Mouse (Mus musculus) hindbrain, embryonic 16.5 days (tissue): ENCODE measurements around the gene Sac3d1. TPM values are rescaled to one million over a fixed set of nuclear protein-coding genes. Genes with fewer than 3 reads are reported as not detected.

ENCODE experiments used
- ATAC-seq: fragments of 200-750 bp; cut with Nextera tagmentation; 2 replicates; pipeline ENCODE4 v1.8.0; 2017; ENCODE audit warnings: moderate TSS enrichment, moderate library complexity
- H3K27ac ChIP-seq: fragments of 300-500 bp; sonication (generic); 2 replicates; pipeline ENCODE4 v1.5.1; 2014; ENCODE audit warnings: low read depth, mild to moderate bottlenecking, control low read depth, low read length, moderate library complexity
- H3K27me3 ChIP-seq: fragments of 300-500 bp; sonication (generic); replicated peaks from 2 replicates; pipeline ENCODE4 v1.6.1; 2014; ENCODE audit warnings: low read length; ENCODE audit not compliant: control insufficient read depth, insufficient read depth
- H3K36me3 ChIP-seq: fragments of 300-500 bp; sonication (generic); 2 replicates; pipeline ENCODE4 v1.6.1; 2014; ENCODE audit warnings: mild to moderate bottlenecking, low read length, moderate library complexity, mixed read lengths; ENCODE audit not compliant: control insufficient read depth, insufficient read depth
- H3K4me1 ChIP-seq: fragments of 300-500 bp; sonication (generic); 2 replicates; pipeline ENCODE4 v1.6.1; 2014; ENCODE audit warnings: low read depth, low read length; ENCODE audit not compliant: control insufficient read depth, insufficient read depth
- H3K4me2 ChIP-seq: fragments of 300-500 bp; sonication (generic); 2 replicates; pipeline ENCODE4 v1.6.1; 2014; ENCODE audit warnings: mild to moderate bottlenecking, low read length, control low read depth, moderate library complexity
- H3K4me3 ChIP-seq: fragments of 300-500 bp; sonication (generic); 2 replicates; pipeline ENCODE4 v1.5.1; 2014; ENCODE audit warnings: mild to moderate bottlenecking, low read length, control low read depth, moderate library complexity
- H3K9ac ChIP-seq: fragments of 300-500 bp; sonication (generic); 2 replicates; pipeline ENCODE4 v1.6.1; 2014; ENCODE audit warnings: low read depth, mild to moderate bottlenecking, control low read depth, low read length, moderate library complexity
- H3K9me3 ChIP-seq: fragments of 300-500 bp; sonication (generic); 2 replicates; pipeline ENCODE4 v1.6.1; 2014; ENCODE audit warnings: mild to moderate bottlenecking, low read length, moderate library complexity; ENCODE audit not compliant: control insufficient read depth
- WGBS: fragments of 180-500 bp; shearing (Covaris S2); extraction: QIAGEN DNeasy Blood & Tissue Kit; methylation state at CpG from one replicate; pipeline ENCODE4 v1.1.7; 2014; 5-methylcytosine and 5-hydroxymethylcytosine counted together
- polyA plus RNA-seq: library from polyadenylated mRNA; unstranded; fragments of >200 nt; fragmentation: Nextera tagmentation; extraction: Ambion mirVana; gene quantifications from 2 replicates; pipeline ENCODE4 v1.2.1, GENCODE M21; 2015

Sac3d1 gene
- polyA plus RNA-seq, 1 experiment from 2014 or later: 53.9 TPM

DNA sequence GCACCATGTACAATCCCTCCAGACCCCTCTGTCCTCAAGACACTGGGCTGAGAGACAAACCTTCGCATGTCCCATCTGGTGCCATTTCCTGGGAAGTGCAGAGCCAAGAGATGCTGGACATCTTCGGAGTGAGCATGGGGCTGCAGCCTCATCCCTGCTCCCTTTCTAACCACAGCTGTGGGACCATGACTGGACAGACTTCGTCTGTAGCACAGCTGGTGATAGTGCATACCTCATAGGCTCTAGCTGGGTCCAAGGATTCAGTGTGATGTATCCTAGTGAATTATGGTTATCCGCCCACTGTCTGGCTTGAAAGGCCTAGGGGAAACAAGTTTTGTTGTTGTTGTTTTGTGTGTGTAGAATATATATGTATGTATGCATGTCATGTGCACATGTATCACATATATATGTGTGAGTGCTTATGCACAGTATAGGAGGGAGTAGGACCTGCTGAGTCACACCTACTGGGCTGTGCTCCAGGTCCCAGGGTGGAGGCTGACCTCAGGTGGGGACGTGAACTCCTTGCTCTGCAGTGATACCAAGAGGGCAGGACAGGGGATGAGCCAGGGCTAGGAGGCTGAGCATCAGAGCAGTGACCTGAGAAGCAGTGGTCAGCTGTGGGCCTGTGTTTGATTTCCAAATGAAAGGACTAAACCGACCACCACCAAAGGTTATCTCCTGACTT, 16.1 kb downstream of the Sac3d1 start:
- no peak overlapping the region for H3K9ac ChIP-seq
- no peak overlapping the region for H3K4me2 ChIP-seq
- no peak overlapping the region for H3K4me3 ChIP-seq
- no peaks in the 10 kb centered on the region for H3K27me3 ChIP-seq
- no peak overlapping the region for H3K27ac ChIP-seq
- 78% methylated on average over 6 of the region's 6 CpGs for WGBS
- ATAC-seq: no peak
- H3K36me3 ChIP-seq: no peaks in the 10 kb centered on the region
- H3K9me3 ChIP-seq: no peaks in the 10 kb centered on the region
- no peaks in the 10 kb centered on the region for H3K4me1 ChIP-seq

DNA sequence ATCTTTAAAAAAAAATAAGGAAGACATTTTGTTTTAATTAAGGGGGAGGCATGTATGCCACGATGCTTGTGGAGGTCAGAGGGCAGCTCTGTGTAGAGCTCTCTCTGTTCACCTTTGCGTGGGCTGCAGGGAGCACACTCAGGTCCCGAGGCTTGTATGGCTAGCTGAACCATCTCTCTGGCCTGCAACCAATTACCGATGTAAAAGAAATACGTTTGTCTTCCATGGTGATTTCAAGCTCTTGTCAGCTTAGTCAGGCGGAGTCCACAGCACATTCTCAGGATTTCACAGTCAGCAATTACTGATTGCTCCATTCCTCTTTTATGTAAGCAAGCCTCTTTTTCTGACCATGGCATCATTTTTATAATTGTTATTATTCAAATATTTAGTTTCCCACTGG, 17.3 kb downstream of the Sac3d1 start:
- Histone ChIP-seq H3K4me1 (no peaks in the 10 kb centered on the region), H3K9me3 (no peaks in the 10 kb centered on the region), H3K27me3 (no peaks in the 10 kb centered on the region), H3K27ac (no peak overlapping the region), H3K4me3 (no peak overlapping the region), H3K36me3 (no peaks in the 10 kb centered on the region), H3K4me2 (no peak overlapping the region), H3K9ac (no peak overlapping the region)
- 65% methylated on average over 6 of the region's 6 CpGs for WGBS
- no peak for ATAC-seq

DNA sequence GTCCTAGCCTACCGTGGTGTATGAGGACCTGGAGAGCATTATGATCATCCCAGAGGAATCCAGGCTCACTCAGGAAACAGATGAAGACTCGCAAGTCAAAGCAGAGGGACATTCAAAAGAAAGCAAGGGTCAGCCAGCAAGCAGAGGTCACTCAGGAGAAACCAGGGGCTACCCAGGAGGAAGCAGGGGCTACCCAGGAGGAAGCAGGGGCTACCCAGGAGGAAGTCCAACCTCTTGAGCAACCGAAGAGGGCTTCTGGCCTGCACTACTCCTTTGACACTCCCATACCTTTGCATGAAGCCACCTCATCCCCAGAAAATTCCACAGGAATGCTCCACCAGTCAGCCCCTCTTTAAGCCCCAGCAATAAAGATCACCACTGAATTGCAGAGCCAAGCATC, 20.6 kb downstream of the Sac3d1 start:
- Histone ChIP-seq H3K9me3 (no peaks in the 10 kb centered on the region), H3K4me1 (no peaks in the 10 kb centered on the region), H3K9ac (no peak overlapping the region), H3K36me3 (no peaks in the 10 kb centered on the region), H3K27me3 (no peaks in the 10 kb centered on the region), H3K4me2 (no peak overlapping the region), H3K27ac (no peak overlapping the region), H3K4me3 (no peak overlapping the region)
- WGBS: 80% methylated on average over 3 of the region's 3 CpGs
- ATAC-seq: no peak

- Histone ChIP-seq H3K4me3 (no peak within 1 kb of the TSS), H3K9me3 (no peaks in the 10 kb centered on the region), H3K36me3 (no peaks in the 10 kb centered on the region), H3K27me3 (no peaks in the 10 kb centered on the region), H3K4me1 (no peaks in the 10 kb centered on the region), H3K9ac (no peak within 1 kb of the TSS), H3K27ac (no peak within 1 kb of the TSS), H3K4me2 (no peak within 1 kb of the TSS)
- no peak for ATAC-seq
- WGBS: 90% methylated on average over 7 of the region's 7 CpGs
Observed at GRCm38 (mm10) chr19:6094119-6094518, 24.3 kb downstream of the Sac3d1 start, which contains the start of gene AC131692.1. TSS of gene AC131692.1 (plus strand) at chr19:6094419.

DNA sequence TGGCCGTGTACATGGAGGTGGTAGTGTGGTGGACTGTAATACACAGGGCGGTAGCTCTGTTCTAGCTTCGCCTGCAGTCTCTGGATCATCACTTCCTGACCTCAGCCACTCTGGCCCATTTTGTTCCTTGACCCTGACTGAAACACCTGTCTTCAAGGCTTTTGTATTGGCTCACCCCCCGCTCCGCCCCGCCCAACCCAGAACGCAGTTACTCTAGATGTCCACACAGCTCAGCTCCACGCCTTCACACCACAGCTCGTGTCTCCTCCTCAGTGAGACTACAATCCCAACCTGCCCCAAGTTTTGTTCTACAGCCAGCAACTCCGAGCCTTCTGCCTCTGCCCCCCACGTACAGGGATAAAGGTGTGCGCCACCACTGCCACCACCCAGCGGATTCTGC, 29.6 kb downstream of the Sac3d1 start:
- Histone ChIP-seq H3K9ac (no peak overlapping the region), H3K27ac (no peak overlapping the region), H3K4me2 (no peak overlapping the region), H3K36me3 (no peaks in the 10 kb centered on the region), H3K27me3 (no peaks in the 10 kb centered on the region), H3K4me3 (no peak overlapping the region), H3K4me1 (peaks cover 12% of the 10 kb centered on the region), H3K9me3 (no peaks in the 10 kb centered on the region)
- ATAC-seq: no peak
- 91% methylated on average over 13 of the region's 13 CpGs for WGBS

DNA sequence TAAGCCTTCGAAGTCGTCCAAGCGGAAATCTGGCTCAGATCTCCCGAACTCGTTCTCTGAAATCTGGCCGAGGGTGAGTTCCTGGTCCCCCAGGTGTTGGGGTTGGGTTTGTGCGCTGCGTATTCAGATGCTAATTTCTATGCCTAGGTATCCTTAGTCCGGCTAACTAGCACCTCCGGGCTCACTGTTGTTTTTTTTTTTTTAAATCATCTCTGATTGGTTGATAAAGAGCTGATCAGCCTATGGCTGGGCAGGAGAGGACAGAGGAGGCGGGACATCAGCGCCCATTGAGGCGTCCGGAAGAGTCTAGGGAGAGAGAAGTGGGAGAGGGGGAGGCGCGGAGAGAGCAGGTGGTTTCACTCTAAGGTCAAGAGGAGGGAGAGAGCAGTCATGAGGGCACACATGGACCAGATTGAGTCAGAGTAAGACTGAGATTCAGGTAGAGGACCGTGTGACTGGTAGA, 33.0 kb downstream of the Sac3d1 start:
- peaks cover 19% of the 10 kb centered on the region for H3K4me1 ChIP-seq
- H3K36me3 ChIP-seq: peaks cover 10% of the 10 kb centered on the region
- peak; percentile 60 for ATAC-seq
- peak overlapping the region; percentile 85 for H3K4me2 ChIP-seq
- no peak overlapping the region for H3K27ac ChIP-seq
- H3K9ac ChIP-seq: 0 out of 2 replicates have a peak overlapping the region, but pooled peaks have one; percentile 7
- WGBS: 0% methylated on average over 17 of the region's 17 CpGs
- H3K4me3 ChIP-seq: peak overlapping the region; percentile 53
- H3K27me3 ChIP-seq: no peaks in the 10 kb centered on the region
- no peaks in the 10 kb centered on the region for H3K9me3 ChIP-seq

DNA sequence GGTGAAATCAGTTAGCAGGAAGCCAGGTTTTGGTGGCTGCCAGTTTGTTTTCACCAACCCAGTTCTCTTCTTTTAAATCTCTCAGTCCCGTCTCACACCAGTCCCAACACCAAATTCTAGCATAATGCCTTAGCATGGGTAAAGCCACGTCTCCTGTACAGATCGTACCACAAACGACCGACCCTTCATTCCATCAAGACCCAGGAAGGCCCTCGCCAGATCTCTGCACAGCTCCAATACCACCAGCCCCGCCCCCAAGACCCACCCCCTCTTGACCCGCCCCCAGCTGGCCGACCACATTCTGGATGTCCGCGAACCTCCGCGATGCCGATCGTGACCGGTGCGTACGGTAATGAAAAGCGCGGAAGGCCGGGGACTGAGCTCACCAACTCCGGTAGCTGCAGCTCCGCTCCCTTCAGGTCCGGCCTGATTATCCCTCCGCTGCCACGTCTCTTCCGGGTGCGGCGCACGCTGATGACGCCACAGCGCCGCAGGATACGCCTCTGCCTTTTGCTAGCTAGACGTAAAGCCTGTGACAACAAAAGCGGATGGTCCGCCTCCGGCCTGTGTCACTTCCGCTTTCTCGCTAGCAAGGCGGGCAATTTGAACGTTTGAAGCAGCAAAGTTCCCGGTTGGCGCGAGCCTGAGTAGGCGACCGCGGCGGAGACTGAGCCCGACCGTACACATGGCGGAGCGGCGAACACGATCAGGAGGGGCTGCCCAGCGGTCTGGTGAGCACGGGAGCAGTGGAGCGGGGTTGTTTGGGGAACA, 33.8 kb downstream of the Sac3d1 start, which contains the start of the genes Zfpl1 and Cdca5:
TSS of gene Zfpl1 (minus strand) at position 479 of the 771 bp plus-strand sequence.
TSS of gene Cdca5 (plus strand) at position 506 of the 771 bp plus-strand sequence.
- peaks cover 19% of the 10 kb centered on the region for H3K4me1 ChIP-seq
- peak within 1 kb of the TSS; percentile 53 for H3K4me3 ChIP-seq
- no peaks in the 10 kb centered on the region for H3K9me3 ChIP-seq
- WGBS: under 1% methylated on average over 58 of the region's 58 CpGs
- H3K27ac ChIP-seq: no peak within 1 kb of the TSS
- peak within 1 kb of the TSS; percentile 96 for H3K4me2 ChIP-seq
- H3K9ac ChIP-seq: peak within 1 kb of the TSS; percentile 61
- H3K27me3 ChIP-seq: no peaks in the 10 kb centered on the region
- peak; percentile 93 for ATAC-seq
- H3K36me3 ChIP-seq: peaks cover 13% of the 10 kb centered on the region

DNA sequence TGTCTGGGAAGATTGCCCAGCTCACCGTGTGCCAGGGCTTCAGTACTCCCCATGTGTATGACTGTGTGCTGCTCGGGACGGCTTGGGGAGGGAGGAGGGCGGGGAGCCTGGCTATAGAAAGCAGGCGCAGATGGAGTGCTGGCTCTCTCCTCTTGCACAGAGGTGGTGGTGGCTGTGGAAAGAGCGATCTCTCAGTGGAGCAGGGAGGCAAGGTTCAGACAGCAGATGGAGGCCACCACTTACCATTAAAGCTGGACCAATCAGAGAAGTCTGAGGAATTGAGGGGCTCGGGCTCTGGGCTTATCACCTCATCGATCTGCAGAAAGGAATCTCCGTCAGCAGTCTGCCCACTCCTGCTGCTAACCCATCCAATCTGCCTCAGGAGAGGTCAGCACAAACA, 36.3 kb downstream of the Sac3d1 start, which contains the start of gene Gm28374:
TSS of gene Gm28374 (minus strand) at position 101 of the 400 bp plus-strand sequence.
- H3K9me3 ChIP-seq: no peaks in the 10 kb centered on the region
- H3K4me3 ChIP-seq: no peak within 1 kb of the TSS
- WGBS: 82% methylated on average over 9 of the region's 9 CpGs

DNA sequence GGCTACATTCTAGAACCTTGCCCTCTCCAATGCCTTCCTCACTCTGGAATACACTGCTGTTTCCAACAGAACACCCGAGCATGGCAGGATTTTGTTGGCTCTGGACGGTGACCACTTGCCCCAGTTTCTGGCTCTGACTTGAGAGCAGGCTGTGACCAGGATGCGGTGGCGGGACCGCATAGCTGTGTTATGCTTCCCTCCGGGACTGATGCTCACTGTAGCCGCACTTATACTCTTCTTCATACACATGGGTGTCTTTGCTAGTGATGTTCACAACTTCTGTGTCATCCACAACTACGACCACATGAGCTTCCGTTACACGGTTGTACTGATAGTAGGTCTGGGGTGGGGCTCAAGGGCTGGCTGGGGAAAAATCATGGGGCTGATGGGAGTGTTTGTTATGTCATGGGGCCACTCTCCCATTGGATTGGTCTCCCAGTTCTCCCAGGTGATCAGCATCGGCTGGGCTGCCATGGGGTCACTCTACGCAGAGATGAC, 38.4 kb downstream of the Sac3d1 start, which contains the start of gene Tmem262:
TSS of gene Tmem262 (plus strand) at position 51 of the 498 bp plus-strand sequence.
- Histone ChIP-seq H3K9ac (no peak within 1 kb of the TSS), H3K27me3 (no peaks in the 10 kb centered on the region), H3K4me1 (peaks cover 18% of the 10 kb centered on the region), H3K4me3 (no peak within 1 kb of the TSS), H3K27ac (no peak within 1 kb of the TSS), H3K9me3 (no peaks in the 10 kb centered on the region), H3K4me2 (no peak within 1 kb of the TSS), H3K36me3 (peaks cover 15% of the 10 kb centered on the region)
- no peak for ATAC-seq
- 95% methylated on average over 12 of the region's 12 CpGs for whole genome bisulfite sequencing

More for the DNA sequence above, 36.3 kb downstream of the Sac3d1 start, which contains the start of gene Gm28374:
- no peak for ATAC-seq
- Histone ChIP-seq H3K9ac (no peak within 1 kb of the TSS), H3K36me3 (peaks cover 15% of the 10 kb centered on the region), H3K27ac (no peak within 1 kb of the TSS), H3K27me3 (no peaks in the 10 kb centered on the region), H3K4me2 (no peak within 1 kb of the TSS), H3K4me1 (peaks cover 19% of the 10 kb centered on the region)
